Mouse (Mus musculus) embryonic facial prominence, embryonic 11.5 days (tissue): ENCODE measurements at regions not wholly inside any gene's neighbourhood (a gene's known extent, or its start where the extent isn't known, plus 50 kb on each side); places are given as distances from the start of the nearest gene placed in this dataset.

ENCODE experiments used
- ATAC-seq: fragments of 200-750 bp; cut with Nextera tagmentation; replicated peaks from 2 replicates; pipeline ENCODE4 v1.8.0; 2017; ENCODE audit warnings: low read depth; ENCODE audit not compliant: insufficient number of reproducible peaks, low FRiP score, low TSS enrichment
- DNase-seq: peaks from one replicate; pipeline ENCODE4 v3.0.0-alpha.2; 2015; ENCODE audit warnings: low spot score
- H3K27ac ChIP-seq: fragments of 300-500 bp; sonication (generic); replicated peaks from 2 replicates; pipeline ENCODE4 v1.5.1; 2014; ENCODE audit warnings: mild to moderate bottlenecking, low read depth, low read length, control low read depth
- H3K27me3 ChIP-seq: fragments of 300-500 bp; sonication (generic); 2 replicates; pipeline ENCODE4 v1.6.1; 2014; ENCODE audit warnings: mild to moderate bottlenecking, low read length, moderate library complexity, mixed read lengths; ENCODE audit not compliant: control insufficient read depth, insufficient read depth
- H3K36me3 ChIP-seq: fragments of 300-500 bp; sonication (generic); replicated peaks from 2 replicates; pipeline ENCODE4 v1.6.1; 2014; ENCODE audit warnings: low read depth, mild to moderate bottlenecking, low read length, moderate library complexity, mixed read lengths; ENCODE audit not compliant: control insufficient read depth, insufficient read depth
- H3K4me1 ChIP-seq: fragments of 300-500 bp; sonication (generic); 2 replicates; pipeline ENCODE4 v1.6.1; 2014; ENCODE audit warnings: low read length, mixed read lengths; ENCODE audit not compliant: control insufficient read depth, insufficient read depth
- H3K4me2 ChIP-seq: fragments of 300-500 bp; sonication (generic); 2 replicates; pipeline ENCODE4 v1.6.1; 2014; ENCODE audit warnings: low read depth, mild to moderate bottlenecking, control low read depth, low read length, moderate library complexity
- H3K4me3 ChIP-seq: fragments of 300-500 bp; sonication (generic); 2 replicates; pipeline ENCODE4 v1.5.1; 2014; ENCODE audit warnings: low read depth, low read length, control low read depth
- H3K9ac ChIP-seq: fragments of 300-500 bp; sonication (generic); replicated peaks from 2 replicates; pipeline ENCODE4 v1.6.1; 2014; ENCODE audit warnings: mild to moderate bottlenecking, control low read depth, low read length
- H3K9me3 ChIP-seq: fragments of 300-500 bp; sonication (generic); replicated peaks from 2 replicates; pipeline ENCODE4 v1.6.1; 2016; ENCODE audit warnings: mild to moderate bottlenecking, low read length, inconsistent platforms, mixed read lengths; ENCODE audit not compliant: control insufficient read depth
- WGBS: fragments of 180-500 bp; shearing (Covaris S2); extraction: QIAGEN DNeasy Blood & Tissue Kit; methylation state at CpG from one replicate; pipeline ENCODE4 v1.1.7; 2014; 5-methylcytosine and 5-hydroxymethylcytosine counted together

GRCm38 (mm10) chr2:171279319-171279718, 547.7 kb downstream of the Dok5 start:
- no peak for DNase-seq
- H3K27ac ChIP-seq, result no peak overlapping the region

GRCm38 (mm10) chr2:171253194-171253593, 521.6 kb downstream of the Dok5 start:
- H3K9me3 ChIP-seq, result no peaks in the 10 kb centered on the region
- ATAC-seq (no peak), DNase-seq (no peak)
- H3K4me3 ChIP-seq, result no peak overlapping the region
- no peak overlapping the region for H3K27ac ChIP-seq
- WGBS, result 55% methylated on average over 10 of the region's 10 CpGs
- no peaks in the 10 kb centered on the region for H3K36me3 ChIP-seq
- no peak overlapping the region for H3K9ac ChIP-seq
- no peaks in the 10 kb centered on the region for H3K4me1 ChIP-seq
- no peak overlapping the region for H3K4me2 ChIP-seq
- no peaks in the 10 kb centered on the region for H3K27me3 ChIP-seq

More at GRCm38 (mm10) chr2:171279319-171279718, 547.7 kb downstream of the Dok5 start:
- Histone ChIP-seq H3K4me3 (no peak overlapping the region), H3K36me3 (no peaks in the 10 kb centered on the region), H3K27me3 (no peaks in the 10 kb centered on the region), H3K4me1 (no peaks in the 10 kb centered on the region), H3K9me3 (no peaks in the 10 kb centered on the region), H3K9ac (no peak overlapping the region), H3K4me2 (no peak overlapping the region)
- ATAC-seq, result no peak
- 75% methylated on average over 3 of the region's 3 CpGs for WGBS

GRCm38 (mm10) chr2:171245391-171245790, 513.8 kb downstream of the Dok5 start:
- no peaks in the 10 kb centered on the region for H3K9me3 ChIP-seq
- no peaks in the 10 kb centered on the region for H3K4me1 ChIP-seq
- no peak overlapping the region for H3K9ac ChIP-seq
- no peak overlapping the region for H3K4me2 ChIP-seq
- DNase-seq, result no peak
- H3K27ac ChIP-seq, result no peak overlapping the region
- H3K27me3 ChIP-seq, result no peaks in the 10 kb centered on the region
- no peak for ATAC-seq
- 77% methylated on average over 4 of the region's 4 CpGs for WGBS
- no peaks in the 10 kb centered on the region for H3K36me3 ChIP-seq
- no peak overlapping the region for H3K4me3 ChIP-seq

- no peaks in the 10 kb centered on the region for H3K9me3 ChIP-seq
- H3K36me3 ChIP-seq, result no peaks in the 10 kb centered on the region
- H3K27ac ChIP-seq, result no peak overlapping the region
- no peaks in the 10 kb centered on the region for H3K4me1 ChIP-seq
- no peaks in the 10 kb centered on the region for H3K27me3 ChIP-seq
- no peak for ATAC-seq
- H3K9ac ChIP-seq, result no peak overlapping the region
- no peak for DNase-seq
- H3K4me2 ChIP-seq, result no peak overlapping the region
- 66% methylated on average over 5 of the region's 5 CpGs for WGBS
- no peak overlapping the region for H3K4me3 ChIP-seq
These were observed 510.7 kb downstream of the Dok5 start for GRCm38 (mm10) chr2:171242356-171242755.

GRCm38 (mm10) chr2:171237276-171237960, 505.8 kb downstream of the Dok5 start:
- WGBS, result 70% methylated on average over 8 of the region's 8 CpGs
- ATAC-seq (no peak), DNase-seq (no peak)
- H3K27ac ChIP-seq, result no peak overlapping the region
- no peaks in the 10 kb centered on the region for H3K36me3 ChIP-seq
- H3K4me3 ChIP-seq, result no peak overlapping the region
- H3K4me2 ChIP-seq, result no peak overlapping the region
- no peak overlapping the region for H3K9ac ChIP-seq
- no peaks in the 10 kb centered on the region for H3K4me1 ChIP-seq
- H3K27me3 ChIP-seq, result no peaks in the 10 kb centered on the region
- H3K9me3 ChIP-seq, result no peaks in the 10 kb centered on the region

- H3K27ac ChIP-seq, result no peak overlapping the region
- no peaks in the 10 kb centered on the region for H3K27me3 ChIP-seq
- H3K4me2 ChIP-seq, result no peak overlapping the region
- ATAC-seq (no peak), DNase-seq (no peak)
- no peaks in the 10 kb centered on the region for H3K9me3 ChIP-seq
- H3K4me1 ChIP-seq, result no peaks in the 10 kb centered on the region
- H3K9ac ChIP-seq, result no peak overlapping the region
- no peaks in the 10 kb centered on the region for H3K36me3 ChIP-seq
- no peak overlapping the region for H3K4me3 ChIP-seq
These were observed 501.2 kb downstream of the Dok5 start for GRCm38 (mm10) chr2:171232812-171233211.

- DNase-seq (no peak), ATAC-seq (no peak)
- Histone ChIP-seq H3K4me1 (no peaks in the 10 kb centered on the region), H3K27me3 (no peaks in the 10 kb centered on the region), H3K36me3 (no peaks in the 10 kb centered on the region), H3K9ac (no peak overlapping the region), H3K27ac (no peak overlapping the region), H3K4me2 (no peak overlapping the region), H3K9me3 (no peaks in the 10 kb centered on the region), H3K4me3 (no peak overlapping the region)
- WGBS, result 75% methylated on average over 7 of the region's 7 CpGs
These were observed 499.9 kb downstream of the Dok5 start for GRCm38 (mm10) chr2:171231288-171232050.

- 79% methylated on average over 12 of the region's 12 CpGs for WGBS
- no peak overlapping the region for H3K27ac ChIP-seq
- H3K9me3 ChIP-seq, result no peaks in the 10 kb centered on the region
- no peaks in the 10 kb centered on the region for H3K27me3 ChIP-seq
- no peaks in the 10 kb centered on the region for H3K36me3 ChIP-seq
- H3K4me2 ChIP-seq, result no peak overlapping the region
- ATAC-seq, result no peak
- H3K4me3 ChIP-seq, result no peak overlapping the region
- DNase-seq, result no peak
- no peaks in the 10 kb centered on the region for H3K4me1 ChIP-seq
- no peak overlapping the region for H3K9ac ChIP-seq
These were observed 498.9 kb downstream of the Dok5 start for GRCm38 (mm10) chr2:171230536-171230935.
